Mouse (Mus musculus): ENCODE data around the gene Inhbc.
A peak's percentile ranks its signal among the peaks of the same experiment; 100 is the strongest.

Gene Inhbc

DNA sequence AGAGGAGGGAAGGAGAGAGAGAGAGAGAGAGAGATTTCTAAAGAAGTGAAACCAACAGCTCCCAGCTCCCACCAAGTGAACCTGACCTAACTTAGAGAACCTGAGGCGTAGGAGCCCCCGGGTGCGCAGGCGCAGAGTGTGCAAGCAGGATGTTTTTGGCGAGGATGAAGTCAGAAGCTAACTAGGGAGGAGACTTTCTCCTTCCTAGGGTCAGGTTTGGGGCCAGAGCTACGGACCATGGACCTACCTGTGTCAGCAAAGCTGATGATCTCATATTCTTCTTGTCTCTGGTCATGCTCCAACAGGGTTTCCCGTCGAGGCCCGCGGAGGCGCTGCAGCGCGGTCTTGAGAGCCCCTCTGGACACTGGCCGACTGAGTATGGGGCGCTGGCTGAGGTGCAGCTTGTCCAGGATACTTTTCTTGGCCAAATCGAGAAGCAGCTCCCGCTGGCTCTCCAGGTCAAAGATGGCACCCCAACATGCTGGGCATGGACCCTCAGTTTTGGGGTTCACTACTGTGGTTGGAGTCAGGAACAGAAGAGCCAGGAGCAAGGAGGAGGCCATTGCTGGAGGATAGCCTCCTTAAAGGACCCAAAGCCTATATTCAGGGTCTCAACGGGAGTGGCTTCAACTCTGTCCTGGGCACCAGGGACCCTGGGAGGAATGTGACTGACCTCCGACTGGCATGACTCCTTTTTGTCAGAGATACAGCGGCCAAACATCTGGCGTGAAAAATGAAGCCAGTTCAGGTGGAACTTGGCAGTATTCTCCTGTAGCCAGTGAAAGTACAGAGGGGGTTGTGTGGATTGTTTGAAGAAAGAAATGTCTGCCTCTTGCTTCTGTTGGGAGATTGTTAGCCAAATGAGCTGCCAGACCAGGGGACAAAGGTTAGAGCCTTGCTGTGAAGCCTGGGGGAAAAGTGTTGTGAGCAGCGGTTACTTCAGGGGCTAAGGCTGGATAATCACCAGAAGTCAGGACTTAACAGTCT lies at the start of gene Inhbc:
Gene Inhbc, minus strand, starts transcription at position 598 of the 987 bp plus-strand sequence.
- no peak for DNase-seq

DNA sequence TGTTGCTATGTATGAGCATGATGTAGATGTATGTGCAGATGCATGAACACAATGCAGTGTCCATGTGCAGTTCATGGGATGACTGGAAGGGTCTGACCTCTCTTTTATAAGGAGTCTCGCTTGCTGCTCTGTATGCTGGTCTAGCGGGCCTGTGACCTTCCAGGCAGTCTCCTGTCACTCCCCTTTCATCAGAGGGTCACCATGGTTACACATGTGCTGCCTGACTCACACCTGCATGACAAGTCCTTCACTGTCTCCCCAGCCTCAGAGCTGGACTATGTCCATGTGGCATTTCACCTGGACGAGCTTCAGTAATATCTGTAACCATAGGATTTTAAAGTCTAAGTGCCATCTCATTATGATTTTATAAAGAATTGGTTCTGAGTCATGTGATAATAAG lies 43.9 kb upstream of the Inhbc start:
- no peak for DNase-seq

DNA sequence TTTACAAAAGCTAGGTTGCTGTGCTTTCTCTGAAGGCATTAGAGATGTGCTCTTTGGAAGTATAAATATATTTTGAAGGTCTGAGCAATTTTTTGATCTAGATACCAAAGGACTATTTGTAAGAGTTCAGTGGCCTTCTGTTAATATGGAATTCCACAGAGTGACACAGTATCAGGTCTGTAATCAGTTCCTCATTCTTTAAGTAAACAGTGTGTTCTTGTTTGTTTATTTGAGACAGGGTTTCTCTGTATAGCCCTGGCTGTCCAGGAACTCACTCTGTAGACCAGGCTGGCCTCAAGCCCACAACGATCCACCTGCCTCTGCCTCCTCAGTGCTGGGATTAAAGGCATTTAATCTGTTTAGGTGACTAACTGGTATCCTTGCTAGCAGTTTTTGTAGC lies 43.4 kb upstream of the Inhbc start:
- no peak for DNase-seq

DNA sequence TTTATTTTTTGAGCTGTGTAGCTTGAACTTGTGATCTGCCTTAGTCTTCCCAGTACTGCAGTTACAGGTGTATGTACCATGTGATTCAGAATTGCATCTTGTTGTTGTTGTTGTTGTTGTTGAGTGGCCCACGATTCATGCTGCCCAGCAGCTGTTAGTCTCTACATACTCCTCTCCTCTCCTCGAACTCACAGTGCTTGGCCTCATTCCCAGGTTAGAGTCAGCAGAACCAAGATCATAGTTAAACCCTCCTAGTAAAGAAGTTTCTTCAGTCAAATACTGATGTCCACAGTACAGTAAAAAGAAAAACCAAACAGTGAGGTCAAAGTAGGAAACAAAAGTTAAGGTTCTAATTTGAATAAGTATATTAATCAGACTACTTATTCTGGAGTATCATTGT lies 42.5 kb upstream of the Inhbc start:
- no peak for DNase-seq

DNA sequence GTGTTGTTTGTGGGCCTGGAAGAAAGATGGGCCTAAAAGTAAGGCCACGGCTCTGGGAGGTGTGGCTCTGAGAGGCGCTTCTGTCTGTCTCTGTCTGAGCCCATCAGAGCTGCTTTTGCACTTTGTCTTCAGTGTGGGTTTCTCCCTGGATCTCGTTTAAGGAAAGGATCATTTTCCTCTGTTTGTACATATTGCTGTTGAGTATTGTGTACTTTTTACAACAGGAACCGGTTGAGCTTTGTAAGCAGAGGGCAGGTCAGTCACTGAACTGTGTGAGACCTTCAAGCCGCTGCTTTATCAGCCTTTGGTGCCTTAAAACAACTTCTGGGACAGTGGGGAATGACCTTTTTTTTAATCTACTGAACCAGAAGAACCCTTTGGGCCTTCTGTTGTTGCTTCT lies 41.9 kb upstream of the Inhbc start:
- DNase-seq: no peak

DNA sequence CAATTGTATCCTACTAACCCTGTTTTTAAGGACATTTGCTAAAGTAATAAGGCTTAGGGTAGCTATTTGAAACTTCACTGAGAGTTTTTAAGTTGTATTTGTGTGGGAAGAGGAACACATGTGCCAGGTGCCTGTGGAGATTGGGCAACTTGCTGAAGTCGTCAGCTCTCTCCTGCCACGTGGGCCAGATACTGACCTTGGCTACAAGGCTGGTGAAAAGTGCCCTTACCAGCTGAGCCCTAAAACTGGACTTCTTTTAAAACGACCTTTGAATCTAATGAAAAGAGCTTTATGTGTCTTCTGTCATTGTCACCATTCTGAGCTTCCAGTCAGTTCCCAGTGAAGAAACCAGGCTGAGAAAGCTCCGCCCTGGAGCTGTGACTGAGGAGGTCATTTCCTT lies 37.2 kb upstream of the Inhbc start:
- no peak for DNase-seq

DNA sequence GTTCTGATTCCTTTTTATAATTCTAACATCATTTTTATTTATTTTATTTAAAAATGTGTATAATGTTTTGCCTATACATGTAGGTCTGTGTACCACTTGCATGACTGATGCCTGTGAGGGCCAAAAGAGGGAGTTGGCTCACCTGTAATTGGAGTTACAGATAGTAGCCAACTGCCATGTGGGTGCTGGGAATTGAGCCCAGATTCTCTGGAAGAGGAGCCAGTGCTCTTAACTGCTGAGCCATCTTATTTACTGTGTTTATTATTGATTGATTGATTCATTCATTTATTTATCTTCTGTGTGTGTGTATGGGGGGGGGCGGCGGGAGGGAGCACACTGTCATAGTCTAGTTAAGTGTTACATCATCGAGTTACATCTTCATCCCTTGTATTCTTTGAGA lies 34.5 kb upstream of the Inhbc start:
- no peak for DNase-seq

DNA sequence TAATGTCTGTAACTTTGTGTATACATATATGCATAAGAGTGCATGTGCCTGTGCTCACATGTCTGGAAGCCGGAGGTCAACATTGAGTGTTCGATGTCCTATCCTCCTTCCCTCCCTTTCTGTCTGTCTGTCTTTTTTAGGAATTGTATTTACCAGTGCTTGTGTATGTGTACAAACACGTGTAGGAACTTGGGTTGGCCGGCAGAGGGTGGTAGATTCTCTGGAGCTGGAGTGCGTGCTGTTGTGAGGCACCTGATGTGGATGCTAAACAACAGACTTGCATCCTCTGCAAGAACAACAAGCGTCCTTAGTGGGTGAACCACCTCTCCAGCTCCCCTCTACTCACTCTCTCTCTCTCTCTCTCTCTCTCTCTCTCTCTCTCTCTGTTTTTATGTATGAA lies 21.5 kb upstream of the Inhbc start:
- DNase-seq: no peak

DNA sequence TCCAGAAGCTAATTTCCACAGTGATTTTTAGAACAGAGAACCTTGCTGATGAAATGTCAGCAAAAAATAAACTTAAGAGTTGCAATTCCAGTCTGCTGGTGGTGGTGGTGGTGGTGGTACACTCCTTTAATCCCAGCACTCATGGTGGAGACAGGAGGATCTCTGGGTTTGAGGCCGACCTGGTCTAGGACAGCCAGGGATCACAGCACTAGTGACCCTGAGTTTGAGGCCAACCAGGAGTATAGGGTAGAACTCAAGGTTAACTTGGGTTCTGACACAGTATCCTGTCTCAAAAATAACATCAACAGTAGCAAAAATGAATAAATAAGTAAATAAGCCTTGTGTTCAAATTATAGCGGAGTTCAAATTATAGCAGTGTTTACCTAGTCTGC lies 11.5 kb upstream of the Inhbc start:
- DNase-seq: no peak

DNA sequence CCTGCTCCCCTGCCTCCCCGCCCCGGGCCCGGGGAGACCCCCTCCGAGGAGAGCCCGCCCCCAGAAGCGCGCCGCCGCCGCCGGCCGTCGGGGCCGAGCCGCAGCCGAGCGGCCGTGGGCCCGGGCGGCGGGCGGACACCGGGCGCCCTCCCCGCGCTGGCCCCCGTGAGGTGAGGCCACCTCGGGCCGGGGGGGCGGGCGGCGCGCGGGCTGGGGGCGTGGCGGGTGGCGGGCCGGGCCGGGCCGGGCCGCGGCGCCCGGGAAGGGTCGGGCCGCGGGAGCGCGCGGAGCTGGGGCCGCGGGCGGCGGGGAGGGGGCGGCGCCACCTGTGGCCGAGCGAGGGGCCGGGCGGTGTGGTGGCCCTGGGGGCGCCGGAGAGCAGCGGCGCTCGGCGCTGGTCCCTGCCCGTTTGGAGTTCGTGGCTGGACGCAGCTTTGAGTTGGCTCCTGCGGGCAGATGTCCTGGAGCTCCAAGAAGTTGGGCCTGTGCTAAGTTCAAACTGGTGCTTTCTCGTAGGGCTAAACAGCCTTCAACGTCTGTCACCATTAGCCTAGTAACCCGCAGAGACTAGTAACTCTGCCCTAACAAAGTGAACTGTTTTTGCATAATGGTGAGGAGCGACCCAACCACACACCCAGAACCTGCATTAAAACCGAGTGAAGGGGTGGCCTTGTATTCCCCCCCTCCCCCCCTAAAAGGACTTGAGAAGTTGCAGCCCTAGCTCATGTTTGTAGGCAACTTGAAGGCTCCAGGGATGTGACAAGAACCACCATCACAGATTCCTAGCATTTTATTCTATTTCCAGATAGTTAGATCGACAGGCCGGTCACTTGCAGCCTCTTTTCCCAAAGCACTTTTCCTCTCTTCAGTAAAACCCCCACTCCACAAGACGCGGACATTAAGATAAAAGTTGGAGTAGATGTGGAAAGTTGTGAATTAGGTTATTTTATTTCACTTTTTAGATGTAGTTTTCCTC lies 10.8 kb upstream of the Inhbc start:
- DNase-seq: peak; percentile 86

DNA sequence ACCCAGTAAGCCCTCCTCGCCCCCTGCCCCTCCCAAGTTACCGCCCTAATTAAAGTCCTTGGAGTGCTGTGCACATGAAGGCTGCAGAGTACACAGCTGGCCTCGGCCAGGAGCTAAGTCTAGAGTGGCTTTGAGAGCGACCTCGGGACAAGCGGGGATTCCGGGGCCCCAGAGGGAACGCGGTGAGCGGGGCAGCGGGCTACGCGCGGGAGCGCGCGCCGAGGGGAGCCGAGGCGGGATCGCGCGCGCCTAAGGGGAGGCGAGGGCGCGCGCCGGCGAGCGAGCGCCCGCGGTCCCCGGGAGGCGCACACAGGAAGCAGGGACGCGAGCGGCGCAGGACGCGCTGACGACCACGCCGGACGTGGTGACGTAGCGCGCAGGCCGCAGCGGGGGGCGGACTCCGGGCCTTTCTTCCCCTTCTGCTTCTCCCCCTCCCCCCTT lies 10.0 kb upstream of the Inhbc start, which contains the start of gene R3hdm2:
Gene R3hdm2, plus strand, starts transcription at position 77 of the 441 bp plus-strand sequence.
- DNase-seq: peak; percentile 96

DNA sequence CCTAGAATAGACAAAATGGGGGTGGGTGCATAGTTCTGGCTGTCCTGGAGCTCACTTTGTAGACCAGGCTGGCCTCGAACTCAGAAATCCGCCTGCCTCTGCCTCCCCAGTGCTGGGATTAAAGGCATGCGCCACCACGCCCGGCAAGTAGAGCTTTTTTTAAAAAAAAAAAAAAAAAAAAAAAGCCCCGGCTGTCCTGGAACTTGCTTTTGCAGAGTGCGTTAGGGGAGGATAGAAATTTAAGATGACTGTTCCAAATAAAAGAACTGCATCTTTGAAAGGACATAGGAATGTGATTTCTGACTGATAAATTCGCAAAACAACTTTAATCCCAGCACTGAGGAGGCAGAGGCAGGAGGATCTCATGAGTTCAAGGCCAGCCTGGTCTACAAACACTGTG lies 9.4 kb upstream of the Inhbc start:
- no peak for DNase-seq

DNA sequence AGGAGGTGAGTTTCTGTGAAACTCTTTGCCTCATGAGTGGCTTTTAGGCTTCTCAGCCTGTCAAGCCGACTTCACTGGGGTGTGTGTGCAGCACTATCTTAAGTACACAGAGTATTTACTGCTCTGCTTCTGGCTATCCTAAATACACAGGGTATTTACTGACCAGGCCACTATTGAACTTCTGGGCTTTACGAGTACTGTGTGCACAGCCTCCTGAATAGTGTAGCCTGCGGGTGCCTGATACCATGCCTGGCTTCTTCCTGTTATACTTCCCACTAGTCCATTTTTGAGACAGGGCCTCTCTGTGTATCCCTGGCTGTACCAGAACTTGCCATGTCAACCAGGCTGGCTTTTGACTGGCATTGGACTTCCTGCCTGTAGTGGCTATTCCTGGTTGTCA lies 7.5 kb upstream of the Inhbc start:
- DNase-seq: no peak

DNA sequence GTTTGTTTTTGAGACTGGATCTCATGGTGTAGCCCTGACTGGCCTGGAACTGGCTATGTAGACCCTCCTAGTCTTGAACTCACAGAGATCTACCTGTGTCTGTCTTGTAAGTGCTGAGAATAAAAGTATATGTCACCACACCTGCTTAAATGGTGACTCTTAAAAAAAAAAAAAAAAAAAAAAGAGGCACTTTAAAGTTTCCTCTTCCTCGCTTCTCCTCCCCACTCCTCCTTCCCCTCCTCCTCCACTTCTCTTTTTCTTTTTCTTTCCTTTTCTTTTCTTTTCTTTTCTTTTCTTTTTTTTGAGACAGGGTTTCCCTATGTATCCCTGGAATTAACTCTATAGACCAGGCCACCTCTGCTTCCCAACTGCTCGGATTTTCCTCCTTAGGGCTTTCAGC lies 792 bp upstream of the Inhbc start:
- DNase-seq: no peak

DNA sequence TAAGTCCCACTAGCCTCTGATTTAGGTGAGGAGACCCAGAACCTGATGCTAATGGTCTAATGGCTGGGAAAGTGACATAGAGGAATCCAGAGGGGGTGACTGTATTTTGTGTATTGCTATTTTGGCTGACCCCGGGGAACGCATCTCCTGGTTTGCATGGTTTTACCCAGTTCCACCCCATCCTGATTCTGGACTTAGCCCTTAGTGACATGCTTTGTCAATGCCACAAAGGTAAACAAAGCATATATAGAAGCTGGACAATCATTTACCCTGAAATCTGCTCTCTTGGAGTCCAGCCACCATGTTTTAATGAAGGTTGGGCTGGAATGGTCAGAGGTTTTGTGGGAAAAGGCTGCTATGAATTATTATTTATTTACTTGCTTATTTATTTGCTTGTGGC lies 2.0 kb downstream of the Inhbc start:
- no peak for DNase-seq

DNA sequence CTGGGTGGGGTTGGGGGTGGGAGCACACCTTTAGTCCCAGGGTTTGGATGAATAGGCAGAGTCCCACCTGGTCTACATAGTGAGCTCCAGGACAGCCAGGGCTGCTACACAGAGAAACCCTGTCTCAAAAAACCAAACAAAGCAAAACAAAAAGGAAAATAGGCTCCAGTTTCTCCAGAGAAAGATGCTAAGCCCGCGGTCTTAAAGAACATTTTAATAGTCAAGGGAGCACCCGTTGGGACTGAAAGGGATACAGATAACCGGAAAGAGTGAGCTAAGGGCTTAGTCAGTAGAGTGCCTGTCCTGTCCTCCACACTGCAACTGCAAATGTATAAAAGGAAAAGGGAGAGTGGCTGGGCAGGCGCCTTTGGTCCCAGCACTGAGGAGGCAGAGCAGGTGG lies 3.1 kb downstream of the Inhbc start:
- no peak for DNase-seq

DNA sequence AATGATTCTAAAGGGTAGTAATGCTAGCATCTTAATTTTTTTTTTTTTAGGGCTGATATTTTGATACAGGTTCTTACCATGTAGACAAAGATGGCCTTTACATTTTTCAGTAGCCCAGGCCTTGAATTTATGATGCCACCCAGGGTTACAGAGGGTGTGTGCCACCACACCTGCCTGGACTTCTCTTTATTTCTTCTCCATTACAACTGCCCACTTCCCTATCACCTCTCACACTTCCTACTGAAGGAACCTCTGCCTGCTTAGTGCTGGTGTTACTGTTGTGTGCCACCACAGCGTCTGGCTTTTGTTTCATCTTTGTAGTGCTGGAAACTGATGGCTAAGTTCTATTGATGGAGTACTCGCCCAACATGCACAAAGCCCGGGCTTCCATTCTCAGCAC lies 9.5 kb downstream of the Inhbc start:
- no peak for DNase-seq

DNA sequence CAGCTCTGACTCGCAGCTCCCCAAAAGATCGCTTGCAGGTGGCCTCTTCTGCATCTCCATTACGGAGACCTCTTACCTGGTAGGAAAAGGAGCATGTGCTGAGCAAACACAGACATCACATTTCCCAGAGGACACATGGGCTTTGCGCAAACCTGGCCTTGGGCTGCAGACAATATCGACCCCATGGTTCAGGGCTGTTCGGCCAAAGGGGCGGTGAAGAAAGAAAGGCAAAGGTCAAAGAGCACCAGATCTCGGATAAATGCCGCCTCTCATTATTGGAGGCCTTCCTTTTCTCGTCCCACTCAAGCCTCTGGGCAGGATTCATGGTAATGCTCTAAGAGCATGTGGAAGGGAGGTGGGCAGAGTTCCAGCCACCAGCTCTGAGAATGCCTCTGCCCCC lies 14.9 kb downstream of the Inhbc start:
- no peak for DNase-seq

DNA sequence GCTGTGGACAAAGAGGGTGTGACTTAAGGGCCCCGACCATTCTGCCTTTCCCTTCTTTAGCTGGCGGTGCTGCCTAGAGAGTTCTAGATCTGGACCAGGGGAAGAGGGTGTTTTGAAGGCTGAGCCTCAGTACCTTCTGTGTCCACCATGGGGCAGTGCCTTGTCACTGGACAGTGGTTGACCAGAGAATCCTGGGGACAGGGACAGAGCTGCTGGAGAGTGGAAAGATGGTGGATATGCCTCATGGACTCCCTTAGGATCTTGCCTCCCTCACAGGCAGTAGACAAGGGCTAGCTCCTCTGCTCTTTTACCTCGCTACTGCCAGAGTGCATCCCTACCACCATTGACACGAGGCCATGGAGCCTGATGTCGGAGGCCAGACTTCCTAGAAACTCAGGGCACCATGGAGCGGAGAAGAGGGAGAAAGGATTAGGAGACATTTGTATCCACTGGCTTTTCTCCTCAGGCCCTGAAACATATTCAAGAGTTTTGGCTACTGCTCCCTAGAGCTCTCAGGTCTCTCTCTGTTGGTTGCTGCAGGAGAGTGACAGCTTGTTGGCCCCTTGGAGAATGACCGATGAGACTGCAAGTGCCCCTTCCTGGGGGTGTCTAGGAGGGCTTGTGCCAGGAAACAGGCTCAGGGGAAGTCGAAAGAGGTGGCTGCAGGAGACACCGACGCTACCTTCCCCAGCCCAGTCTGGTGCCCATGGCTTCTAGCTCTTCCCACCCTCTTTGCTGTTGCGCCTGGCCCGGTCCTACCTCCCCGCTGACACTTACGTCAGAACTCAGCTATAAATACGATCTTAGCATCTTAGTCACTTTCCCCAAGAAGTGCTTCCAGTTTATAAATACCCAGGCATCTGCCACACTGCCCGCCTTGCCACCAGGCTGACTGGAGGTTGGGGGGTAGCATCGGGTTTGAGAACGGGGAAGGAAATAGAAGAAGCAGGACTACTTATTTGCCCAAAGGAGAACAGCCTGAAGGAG lies 16.0 kb downstream of the Inhbc start, which contains the start of gene Inhbe:
Gene Inhbe, minus strand, starts transcription at position 503 of the 987 bp plus-strand sequence.
- DNase-seq: peak; percentile 50

DNA sequence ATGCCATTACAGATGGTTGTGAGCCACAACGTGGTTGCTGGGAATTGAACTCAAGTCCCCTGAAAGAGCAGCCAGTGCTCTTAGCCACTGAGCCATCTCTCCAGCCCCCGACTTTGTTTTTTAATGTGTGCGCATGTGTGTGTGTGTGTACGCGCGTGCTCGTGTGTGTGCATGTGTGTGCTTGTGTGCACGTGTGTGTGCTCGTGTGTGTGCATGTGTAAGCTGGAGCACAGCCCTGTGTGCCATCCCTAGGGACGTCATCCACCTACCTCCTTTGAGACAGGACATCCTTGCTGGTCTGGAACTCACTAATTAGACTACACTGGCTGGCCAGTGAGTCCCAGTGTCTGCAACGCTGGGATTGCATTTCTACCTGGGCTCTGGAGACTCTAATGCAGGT lies 17.5 kb downstream of the Inhbc start:
- no peak for DNase-seq

DNA sequence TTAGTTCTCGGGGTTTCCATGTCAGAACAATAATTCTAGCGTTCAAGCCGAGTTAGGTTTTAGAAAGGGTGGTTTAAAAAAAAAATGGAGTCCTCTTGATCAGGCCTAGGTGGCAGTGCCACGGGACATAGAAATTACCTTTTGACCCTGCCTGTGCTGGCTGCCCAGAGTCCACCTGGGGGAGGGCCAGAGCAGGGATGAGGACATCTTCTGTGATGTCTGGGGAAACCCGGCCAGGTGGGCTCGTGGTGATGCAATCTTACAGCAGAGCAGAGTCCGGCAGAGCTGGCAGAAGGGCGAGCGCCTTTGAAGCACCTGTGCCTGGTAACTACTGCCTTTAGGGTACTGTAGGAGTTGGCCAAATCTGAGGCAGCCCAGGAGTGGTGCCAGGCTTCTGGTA lies 18.0 kb downstream of the Inhbc start:
- DNase-seq: peak; percentile 22

DNA sequence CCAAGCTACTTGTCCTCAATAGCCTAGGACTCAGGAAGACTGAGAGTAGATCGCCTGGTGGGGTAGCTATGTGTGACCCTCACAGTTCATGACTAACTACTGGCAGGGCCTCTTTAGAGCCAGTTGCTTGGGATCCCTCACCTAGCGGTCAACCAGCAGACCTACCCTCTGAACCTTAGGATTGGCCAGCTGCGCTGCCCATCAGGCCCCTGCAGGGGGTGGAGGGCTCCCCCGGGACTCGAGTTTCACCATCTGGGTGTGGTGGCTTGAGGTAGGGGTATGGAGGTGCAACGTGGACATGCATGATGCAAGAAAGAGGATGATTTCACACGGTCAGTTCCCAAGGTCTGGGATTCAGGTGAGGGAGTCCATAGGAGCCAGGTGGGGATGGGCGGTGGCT lies 18.5 kb downstream of the Inhbc start:
- DNase-seq: peak; percentile 19

All from kidney, postnatal 10 days (tissue).